Mouse (Mus musculus): ENCODE measurements around the gene Apol10b. TPM values are rescaled to one million over a fixed set of nuclear protein-coding genes. Genes with fewer than 3 reads are reported as not detected.
"Not testable (repeated sequence)": the region's sequence is repeated elsewhere in the genome, so short reads cannot be mapped to it uniquely, and the experiment has no call there.

Gene Apol10b
- 0.46 and 0.53 TPM in 2 replicates for polyA plus RNA-seq (2012; rRNA removed)

DNA sequence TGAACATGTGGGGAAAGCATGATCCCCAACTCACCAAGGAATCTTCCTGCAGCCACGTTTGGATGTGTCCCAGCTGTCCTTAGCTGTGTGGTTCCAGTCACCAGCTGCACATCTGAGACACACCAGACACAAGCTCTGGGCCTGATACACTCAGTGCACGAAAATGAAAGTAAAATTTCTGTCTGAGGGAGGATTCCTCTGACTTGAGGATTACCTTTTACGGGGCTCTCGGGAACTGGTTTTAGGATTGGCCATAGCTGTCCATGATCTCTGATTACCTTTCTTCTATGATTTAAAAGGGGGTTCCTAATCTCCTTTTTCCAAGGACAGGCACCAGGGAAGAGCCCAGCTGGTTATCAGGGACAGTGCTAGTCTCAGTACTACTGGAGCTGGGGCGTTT is at the start of gene Apol10b:
Gene Apol10b (minus strand): TSS at position 165 of the 400 bp plus-strand sequence.
- H3K27ac ChIP-seq (ENCODE audit: insufficient read depth, low read length), result no peak within 1 kb of the TSS
- WGBS, result 63% methylated on average over 5 of the region's 5 CpGs
- H3K4me3 ChIP-seq (ENCODE audit: extremely low read depth, insufficient read depth, insufficient read length), result no peak within 1 kb of the TSS
- DNase-seq (ENCODE audit: low read depth in 1 of 2, low spot score in 2 of 2), result no peak
- TF ChIP-seq POLR2A (IDR thresholded peaks at IDR 0.05; ENCODE audit: low read depth, low read length), result no peak
- TF ChIP-seq CTCF (IDR thresholded peaks at IDR 0.05; ENCODE audit: extremely low read depth, insufficient read depth, insufficient read length, insufficient replicate concordance), result no peak
- H3K27me3 ChIP-seq (ENCODE audit: control insufficient read depth, insufficient read depth, low read length), result no peaks in the 10 kb centered on the region
- H3K4me1 ChIP-seq (ENCODE audit: control insufficient read depth, insufficient read depth, insufficient read length), result no peaks in the 10 kb centered on the region
- no peaks in the 10 kb centered on the region for H3K36me3 ChIP-seq (ENCODE audit: control insufficient read depth, insufficient read depth, low read length)

DNA sequence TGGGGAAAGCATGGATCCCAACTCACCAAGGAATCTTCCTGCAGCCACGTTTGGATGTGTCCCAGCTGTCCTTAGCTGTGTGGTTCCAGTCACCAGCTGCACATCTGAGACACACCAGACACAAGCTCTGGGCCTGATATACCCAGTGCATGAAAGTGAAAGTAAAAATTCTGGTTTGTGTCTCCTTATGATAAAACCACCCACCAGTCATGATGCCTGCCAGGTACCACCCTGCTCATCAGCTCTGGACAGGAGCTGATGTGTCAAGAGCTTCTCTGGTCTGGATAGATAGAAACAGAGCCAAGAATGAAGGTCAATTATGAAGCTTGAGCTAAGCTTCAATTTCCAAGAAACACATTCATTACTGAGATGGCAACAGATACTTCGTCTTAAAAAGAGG is 47.3 kb upstream of the Apol10b start, which contains the start of gene Apol11b:
Gene Apol11b (minus strand): TSS at position 111 of the 400 bp plus-strand sequence.
- WGBS, result 62% methylated on average over 2 of the region's 2 CpGs
- H3K27me3 ChIP-seq (ENCODE audit: control insufficient read depth, insufficient read depth, low read length); H3K27ac ChIP-seq (ENCODE audit: insufficient read depth, low read length); H3K4me1 ChIP-seq (ENCODE audit: control insufficient read depth, insufficient read depth, insufficient read length); H3K4me3 ChIP-seq (ENCODE audit: extremely low read depth, insufficient read depth, insufficient read length); DNase-seq (ENCODE audit: low read depth in 1 of 2, low spot score in 2 of 2); H3K36me3 ChIP-seq (ENCODE audit: control insufficient read depth, insufficient read depth, low read length): not testable (repeated sequence)

DNA sequence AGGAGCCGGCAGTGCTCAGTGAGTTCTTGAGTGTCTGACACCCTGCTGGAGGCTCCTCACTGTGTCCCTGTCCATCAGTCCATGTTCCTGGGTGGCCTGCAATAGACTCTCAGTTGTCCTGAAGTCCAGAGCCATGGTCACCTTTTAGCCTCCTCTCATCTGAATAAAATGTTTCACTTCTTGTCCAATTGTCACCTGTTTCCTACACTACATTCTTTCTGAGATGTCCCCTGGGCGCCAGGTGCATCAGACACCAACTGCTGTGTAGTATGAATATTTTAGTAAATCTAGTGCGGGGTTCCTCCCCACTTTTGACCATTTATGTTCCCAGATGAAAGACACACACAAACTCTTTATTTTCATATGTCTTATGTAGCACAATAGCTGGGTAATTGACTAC is 33.9 kb upstream of the Apol10b start:
- DNase-seq (ENCODE audit: low read depth in 1 of 2, low spot score in 2 of 2); H3K27ac ChIP-seq (ENCODE audit: insufficient read depth, low read length): not testable (repeated sequence)
- WGBS, result 61% methylated on average over 3 of the region's 3 CpGs

GRCm38 (mm10) chr15:77628647-77629046 is 32.7 kb upstream of the Apol10b start:
- not testable (repeated sequence) for H3K27ac ChIP-seq (ENCODE audit: insufficient read depth, low read length); H3K27me3 ChIP-seq (ENCODE audit: control insufficient read depth, insufficient read depth, low read length); H3K36me3 ChIP-seq (ENCODE audit: control insufficient read depth, insufficient read depth, low read length); H3K4me3 ChIP-seq (ENCODE audit: extremely low read depth, insufficient read depth, insufficient read length); H3K4me1 ChIP-seq (ENCODE audit: control insufficient read depth, insufficient read depth, insufficient read length); DNase-seq (ENCODE audit: low read depth in 1 of 2, low spot score in 2 of 2)
- WGBS, result 67% methylated on average over 9 of the region's 9 CpGs

More for the DNA sequence above, 33.9 kb upstream of the Apol10b start:
- not testable (repeated sequence) for H3K36me3 ChIP-seq (ENCODE audit: control insufficient read depth, insufficient read depth, low read length); H3K27me3 ChIP-seq (ENCODE audit: control insufficient read depth, insufficient read depth, low read length); H3K4me1 ChIP-seq (ENCODE audit: control insufficient read depth, insufficient read depth, insufficient read length); H3K4me3 ChIP-seq (ENCODE audit: extremely low read depth, insufficient read depth, insufficient read length)

DNA sequence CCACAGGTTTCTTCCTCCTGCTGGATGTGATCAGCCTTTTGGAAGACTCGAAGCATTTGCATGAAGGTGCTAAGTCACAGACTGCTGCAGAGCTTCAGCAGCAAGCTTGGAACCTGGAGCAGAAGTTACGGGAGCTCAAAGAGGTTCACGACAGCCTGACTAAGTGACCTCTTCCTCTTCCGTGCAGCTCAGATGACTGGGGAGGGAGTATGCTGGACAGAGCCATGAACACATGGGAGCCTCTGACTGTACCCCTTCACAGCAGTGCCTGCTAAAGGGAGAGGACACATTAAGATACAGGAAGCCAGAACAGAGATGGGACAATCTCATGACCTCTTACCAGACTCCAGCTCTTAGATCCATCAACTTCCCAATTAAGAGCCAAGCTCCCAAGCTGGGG is 30.5 kb upstream of the Apol10b start:
- not testable (repeated sequence) for H3K36me3 ChIP-seq (ENCODE audit: control insufficient read depth, insufficient read depth, low read length)

DNA sequence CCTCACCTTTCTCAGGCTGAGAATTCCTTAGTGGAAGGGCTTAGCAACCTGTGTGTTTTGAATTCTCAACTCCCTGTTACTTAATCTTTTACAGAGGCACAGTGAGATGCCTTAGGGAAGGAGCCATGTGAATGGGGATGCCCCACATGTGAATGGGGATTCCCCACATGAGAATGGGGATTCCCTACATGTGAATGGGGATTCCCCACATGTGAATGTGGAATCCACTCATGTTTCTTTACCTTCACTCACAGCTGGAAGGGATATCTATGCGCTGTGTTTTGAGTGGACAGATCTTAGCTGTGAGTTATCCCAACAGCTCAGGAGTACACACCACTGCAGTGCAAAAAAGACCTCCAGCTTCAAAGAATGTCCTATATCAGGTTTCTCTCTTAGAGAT is 28.8 kb upstream of the Apol10b start:
- Histone ChIP-seq H3K27ac (ENCODE audit: insufficient read depth, low read length) (no peak overlapping the region), H3K27me3 (ENCODE audit: control insufficient read depth, insufficient read depth, low read length) (no peaks in the 10 kb centered on the region), H3K4me1 (ENCODE audit: control insufficient read depth, insufficient read depth, insufficient read length) (0 out of 2 replicates have a peak, but pooled peaks cover 2% of the 10 kb centered on the region), H3K4me3 (ENCODE audit: extremely low read depth, insufficient read depth, insufficient read length) (no peak overlapping the region), H3K36me3 (ENCODE audit: control insufficient read depth, insufficient read depth, low read length) (no peaks in the 10 kb centered on the region)
- 76% methylated on average over 1 of the region's 1 CpGs for WGBS
- TF ChIP-seq POLR2A (IDR thresholded peaks at IDR 0.05; ENCODE audit: low read depth, low read length), result no peak
- TF ChIP-seq CTCF (IDR thresholded peaks at IDR 0.05; ENCODE audit: extremely low read depth, insufficient read depth, insufficient read length, insufficient replicate concordance), result no peak
- peak in 1 of 2 experiments; percentile 2 for DNase-seq (ENCODE audit: low read depth in 1 of 2, low spot score in 2 of 2)

More for the DNA sequence above, 30.5 kb upstream of the Apol10b start:
- not testable (repeated sequence) for H3K27ac ChIP-seq (ENCODE audit: insufficient read depth, low read length); H3K27me3 ChIP-seq (ENCODE audit: control insufficient read depth, insufficient read depth, low read length); H3K4me3 ChIP-seq (ENCODE audit: extremely low read depth, insufficient read depth, insufficient read length); H3K4me1 ChIP-seq (ENCODE audit: control insufficient read depth, insufficient read depth, insufficient read length); DNase-seq (ENCODE audit: low read depth in 1 of 2, low spot score in 2 of 2)
- WGBS, result 34% methylated on average over 4 of the region's 4 CpGs

- Histone ChIP-seq H3K27me3 (ENCODE audit: control insufficient read depth, insufficient read depth, low read length) (no peaks in the 10 kb centered on the region), H3K36me3 (ENCODE audit: control insufficient read depth, insufficient read depth, low read length) (no peaks in the 10 kb centered on the region), H3K27ac (ENCODE audit: insufficient read depth, low read length) (no peak overlapping the region), H3K4me3 (ENCODE audit: extremely low read depth, insufficient read depth, insufficient read length) (no peak overlapping the region), H3K4me1 (ENCODE audit: control insufficient read depth, insufficient read depth, insufficient read length) (no peaks in the 10 kb centered on the region)
- TF ChIP-seq CTCF (IDR thresholded peaks at IDR 0.05; ENCODE audit: extremely low read depth, insufficient read depth, insufficient read length, insufficient replicate concordance) (no peak), POLR2A (IDR thresholded peaks at IDR 0.05; ENCODE audit: low read depth, low read length) (no peak)
- WGBS, result 86% methylated on average over 3 of the region's 3 CpGs
- no peak for DNase-seq (ENCODE audit: low read depth in 1 of 2, low spot score in 2 of 2)
These were observed 10.1 kb upstream of the Apol10b start for GRCm38 (mm10) chr15:77606069-77606468.

DNA sequence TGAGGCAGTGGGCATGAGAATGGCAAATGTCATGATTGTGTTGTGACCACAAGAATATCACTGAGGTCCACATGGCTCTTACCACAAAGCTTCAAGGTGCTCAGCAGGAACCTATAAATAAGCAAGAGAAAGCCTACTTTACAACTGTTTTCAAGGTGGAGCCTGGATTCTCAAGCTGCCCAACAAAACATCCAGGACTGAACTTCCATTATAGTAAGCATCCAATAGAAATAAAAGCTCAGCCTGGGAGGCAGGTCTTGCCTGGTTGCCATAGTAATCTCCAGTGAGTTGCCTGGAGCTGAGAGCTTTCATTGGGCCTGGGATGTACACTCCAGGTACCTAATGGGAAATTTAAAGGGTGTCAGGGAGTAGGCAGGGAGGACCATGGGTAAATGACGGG is 3.0 kb upstream of the Apol10b start, which contains the start of gene Gm36245:
Gene Gm36245 (plus strand): TSS at position 301 of the 400 bp plus-strand sequence.
- no peak for TF ChIP-seq CTCF (IDR thresholded peaks at IDR 0.05; ENCODE audit: extremely low read depth, insufficient read depth, insufficient read length, insufficient replicate concordance)
- no peak for TF ChIP-seq POLR2A (IDR thresholded peaks at IDR 0.05; ENCODE audit: low read depth, low read length)
- WGBS, result 92% methylated on average over 1 of the region's 1 CpGs
- no peak for DNase-seq (ENCODE audit: low read depth in 1 of 2, low spot score in 2 of 2)
- Histone ChIP-seq H3K27me3 (ENCODE audit: control insufficient read depth, insufficient read depth, low read length) (no peaks in the 10 kb centered on the region), H3K4me3 (ENCODE audit: extremely low read depth, insufficient read depth, insufficient read length) (no peak within 1 kb of the TSS), H3K4me1 (ENCODE audit: control insufficient read depth, insufficient read depth, insufficient read length) (no peaks in the 10 kb centered on the region), H3K27ac (ENCODE audit: insufficient read depth, low read length) (peak within 1 kb of the TSS; percentile 11), H3K36me3 (ENCODE audit: control insufficient read depth, insufficient read depth, low read length) (no peaks in the 10 kb centered on the region)

Data from spleen, adult 2 months (tissue).